Mouse (Mus musculus): Measurements from ENCODE around the gene Trappc6a. TPM values are rescaled to one million over a fixed set of nuclear protein-coding genes. Genes with fewer than 3 reads are reported as not detected.

Trappc6a gene
- polyA plus RNA-seq, 1 experiment from 2014 or later = 43.9 TPM

DNA sequence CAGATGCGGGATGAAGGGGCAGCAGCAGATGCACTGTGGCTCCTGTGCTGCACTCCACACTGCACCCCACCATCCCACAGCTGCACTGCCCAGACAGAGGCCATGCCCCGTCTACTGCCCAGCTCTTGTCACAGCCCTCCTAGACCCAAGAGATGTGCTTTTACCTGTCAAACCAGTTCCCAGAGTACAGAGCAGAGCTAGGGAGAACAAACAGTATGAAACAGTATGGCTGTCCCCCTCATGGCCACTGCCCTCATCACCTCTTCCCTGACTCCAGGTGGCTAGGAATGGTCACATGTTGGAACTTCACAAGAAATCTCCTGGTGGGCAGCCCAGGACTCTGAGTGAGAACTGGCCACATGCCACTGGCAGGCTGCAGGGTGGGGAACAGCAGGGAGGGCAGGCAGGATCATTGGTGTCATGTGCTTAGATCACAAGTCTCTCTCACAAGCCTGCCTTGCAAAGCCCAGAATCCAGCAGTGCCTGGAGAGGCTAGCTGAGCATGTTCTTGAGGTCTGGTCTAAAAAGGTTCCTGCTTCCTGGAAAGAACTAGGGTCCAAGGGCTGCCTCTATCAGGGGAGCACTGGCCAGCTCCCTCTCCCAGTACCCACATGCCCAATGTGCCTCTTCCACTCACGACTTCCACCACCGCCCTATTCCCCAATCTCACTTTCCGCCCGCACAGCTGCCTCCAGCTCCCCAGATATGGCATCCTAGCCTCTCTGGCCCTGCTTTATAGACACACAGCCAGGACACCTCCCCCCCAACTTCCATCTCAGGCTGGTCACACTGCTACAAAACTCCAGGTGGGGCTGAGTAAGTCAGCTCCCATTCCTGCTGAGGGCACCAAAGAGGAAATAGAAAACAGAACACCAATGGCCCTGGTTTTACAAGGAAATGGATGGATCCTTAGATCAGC lies 50.0 kb downstream of the Trappc6a start:
- Histone ChIP-seq H3K4me3 (no peak overlapping the region), H3K9ac (peak overlapping the region; percentile 56), H3K4me1 (replicated peaks) (peaks cover 70% of the 10 kb centered on the region), H3K9me3 (no peaks in the 10 kb centered on the region), H3K4me2 (peak overlapping the region; percentile 100), H3K27ac (no peak overlapping the region), H3K27me3 (no peaks in the 10 kb centered on the region), H3K36me3 (peaks cover 29% of the 10 kb centered on the region)
- WGBS = 94% methylated on average over 6 of the region's 6 CpGs
- no peak for ATAC-seq (ENCODE audit: low FRiP score)

DNA sequence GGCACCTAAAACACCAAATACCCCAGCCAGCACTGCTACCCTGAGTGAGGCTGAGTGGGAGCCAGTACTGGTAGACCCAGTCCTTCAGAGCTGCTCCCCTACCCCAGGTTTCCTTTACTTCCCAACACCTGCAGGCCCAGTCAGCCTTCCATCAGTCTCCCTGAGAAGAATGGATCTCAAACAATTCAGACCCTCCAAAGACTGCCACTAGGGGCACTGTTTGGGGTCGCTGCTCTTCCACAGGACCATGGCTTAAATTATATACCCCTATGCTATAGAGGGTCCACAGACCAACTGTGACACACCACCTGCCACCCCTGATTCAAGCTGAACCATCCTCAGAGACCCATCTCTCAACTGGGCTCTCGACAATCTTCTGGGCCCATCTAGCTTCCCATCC lies 50.8 kb downstream of the Trappc6a start:
- Histone ChIP-seq H3K27me3 (no peaks in the 10 kb centered on the region), H3K4me2 (peak overlapping the region; percentile 100), H3K9ac (peak overlapping the region; percentile 56), H3K27ac (no peak overlapping the region), H3K9me3 (no peaks in the 10 kb centered on the region), H3K4me1 (replicated peaks) (peaks cover 71% of the 10 kb centered on the region), H3K4me3 (peak overlapping the region; percentile 99), H3K36me3 (peaks cover 22% of the 10 kb centered on the region)
- 41% methylated on average over 2 of the region's 2 CpGs for WGBS
- no peak for ATAC-seq (ENCODE audit: low FRiP score)

GRCm38 (mm10) chr7:19560491-19561260 lies 52.5 kb downstream of the Trappc6a start:
- peaks cover 27% of the 10 kb centered on the region for H3K36me3 ChIP-seq
- peak overlapping the region; percentile 100 for H3K4me2 ChIP-seq
- no peaks in the 10 kb centered on the region for H3K27me3 ChIP-seq
- H3K9me3 ChIP-seq = peaks cover 3% of the 10 kb centered on the region; the same call in 1 of the 2 replicates
- no peak for ATAC-seq (ENCODE audit: low FRiP score)
- WGBS = 31% methylated on average over 11 of the region's 11 CpGs
- H3K4me3 ChIP-seq = peak overlapping the region; percentile 99
- peak overlapping the region; percentile 98 for H3K9ac ChIP-seq
- H3K4me1 ChIP-seq (replicated peaks) = peaks cover 65% of the 10 kb centered on the region
- H3K27ac ChIP-seq = peak overlapping the region; percentile 96; the same call in 1 of the 2 replicates

GRCm38 (mm10) chr7:19561431-19561764 lies 53.2 kb downstream of the Trappc6a start:
- WGBS = 2% methylated on average over 11 of the region's 11 CpGs
- no peaks in the 10 kb centered on the region for H3K27me3 ChIP-seq
- peaks cover 27% of the 10 kb centered on the region for H3K36me3 ChIP-seq
- peak overlapping the region; percentile 98 for H3K9ac ChIP-seq
- ATAC-seq (ENCODE audit: low FRiP score) = no peak
- peaks cover 63% of the 10 kb centered on the region for H3K4me1 ChIP-seq (replicated peaks)
- peak overlapping the region; percentile 99 for H3K4me3 ChIP-seq
- peaks cover 3% of the 10 kb centered on the region; the same call in 1 of the 2 replicates for H3K9me3 ChIP-seq
- H3K27ac ChIP-seq = peak overlapping the region; percentile 96
- peak overlapping the region; percentile 100 for H3K4me2 ChIP-seq

GRCm38 (mm10) chr7:19561765-19562642 lies 53.8 kb downstream of the Trappc6a start:
- WGBS = under 1% methylated on average over 86 of the region's 102 CpGs
- Histone ChIP-seq H3K36me3 (peaks cover 27% of the 10 kb centered on the region), H3K9ac (peak overlapping the region; percentile 98), H3K27ac (peak overlapping the region; percentile 96), H3K9me3 (peaks cover 3% of the 10 kb centered on the region; the same call in 1 of the 2 replicates), H3K4me3 (peak overlapping the region; percentile 99), H3K27me3 (no peaks in the 10 kb centered on the region), H3K4me2 (peak overlapping the region; percentile 100), H3K4me1 (replicated peaks) (peaks cover 57% of the 10 kb centered on the region)
- peak; percentile 84 for ATAC-seq (ENCODE audit: low FRiP score)

DNA sequence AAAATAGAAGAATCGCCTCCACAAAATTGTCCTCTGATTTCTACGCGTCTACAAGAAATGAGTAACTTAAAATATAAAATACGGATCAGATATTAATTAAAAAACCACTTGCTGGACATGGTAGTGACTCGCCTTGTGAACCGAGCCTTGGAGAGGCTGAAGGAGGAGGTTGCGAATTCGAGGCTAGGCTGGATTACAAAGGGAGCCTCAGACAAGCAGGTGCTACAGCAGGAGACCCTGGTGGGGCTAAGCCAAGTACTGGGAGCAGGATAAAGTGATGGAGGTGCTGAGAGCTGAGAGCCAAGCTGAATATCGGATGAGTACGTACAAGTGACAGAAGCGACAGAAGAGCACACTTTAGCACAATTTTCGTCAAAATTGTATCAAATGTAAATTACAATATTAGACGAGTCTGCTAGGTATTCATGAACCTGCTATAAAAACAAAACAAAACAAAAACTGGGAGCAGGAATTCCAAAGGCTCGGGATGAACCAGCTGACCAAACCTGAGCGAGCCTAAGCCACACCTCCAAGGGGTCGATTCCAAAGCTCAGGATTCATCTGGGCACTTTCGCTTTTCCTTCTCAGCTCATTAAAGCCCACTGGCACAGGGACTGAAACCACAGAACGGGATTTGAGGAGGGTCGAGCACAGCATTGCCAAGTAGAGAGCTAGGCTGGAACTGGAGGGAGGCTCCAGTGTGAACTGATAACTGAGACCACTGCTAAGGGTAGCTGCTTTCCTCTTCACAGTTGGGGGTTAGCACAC lies 54.6 kb downstream of the Trappc6a start, which contains the start of gene Ppp1r37:
Gene Ppp1r37 (minus strand): TSS at position 434 of the 768 bp plus-strand sequence.
- peaks cover 49% of the 10 kb centered on the region for H3K4me1 ChIP-seq (replicated peaks)
- 3% methylated on average over 19 of the region's 19 CpGs for WGBS
- H3K4me2 ChIP-seq = peak within 1 kb of the TSS; percentile 100
- peak within 1 kb of the TSS; percentile 98 for H3K9ac ChIP-seq
- H3K27me3 ChIP-seq = no peaks in the 10 kb centered on the region
- peak within 1 kb of the TSS; percentile 96 for H3K27ac ChIP-seq
- H3K9me3 ChIP-seq = peaks cover 3% of the 10 kb centered on the region; the same call in 1 of the 2 replicates
- H3K4me3 ChIP-seq = peak within 1 kb of the TSS; percentile 99
- H3K36me3 ChIP-seq = peaks cover 24% of the 10 kb centered on the region
- peak; percentile 55 for ATAC-seq (ENCODE audit: low FRiP score)

DNA sequence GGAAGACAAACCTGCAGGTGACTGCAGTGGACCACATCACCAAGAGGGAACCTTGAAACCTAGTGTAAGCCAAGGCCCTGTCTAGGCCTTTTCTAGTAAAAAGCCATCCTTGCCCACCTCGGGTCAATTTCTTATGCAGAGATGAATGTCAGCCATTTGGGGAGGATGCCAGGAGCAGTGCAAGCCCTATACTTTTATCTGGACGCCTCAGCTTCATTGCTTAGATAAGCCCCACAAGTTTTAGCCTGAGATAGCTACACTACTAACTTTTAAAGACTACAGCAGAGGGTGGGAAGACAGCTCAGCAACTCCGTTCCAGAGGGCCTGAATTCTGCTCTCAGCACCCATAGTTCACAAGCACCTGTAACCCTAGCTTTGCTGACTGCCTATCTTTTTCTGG lies 55.7 kb downstream of the Trappc6a start:
- H3K4me3 ChIP-seq = no peak overlapping the region
- H3K4me1 ChIP-seq (replicated peaks) = peaks cover 39% of the 10 kb centered on the region
- ATAC-seq (ENCODE audit: low FRiP score) = no peak
- WGBS = 90% methylated on average over 3 of the region's 3 CpGs
- peaks cover 25% of the 10 kb centered on the region for H3K36me3 ChIP-seq
- no peak overlapping the region for H3K9ac ChIP-seq
- no peaks in the 10 kb centered on the region for H3K27me3 ChIP-seq
- no peak overlapping the region for H3K27ac ChIP-seq
- peaks cover 3% of the 10 kb centered on the region; the same call in 1 of the 2 replicates for H3K9me3 ChIP-seq
- no peak overlapping the region for H3K4me2 ChIP-seq

- Histone ChIP-seq H3K36me3 (peaks cover 31% of the 10 kb centered on the region), H3K4me2 (no peak overlapping the region), H3K9ac (no peak overlapping the region), H3K27me3 (no peaks in the 10 kb centered on the region), H3K9me3 (peaks cover 3% of the 10 kb centered on the region; the same call in 1 of the 2 replicates), H3K27ac (no peak overlapping the region), H3K4me3 (no peak overlapping the region), H3K4me1 (replicated peaks) (peaks cover 33% of the 10 kb centered on the region)
- ATAC-seq (ENCODE audit: low FRiP score) = no peak
- 89% methylated on average over 4 of the region's 4 CpGs for WGBS
Observed at GRCm38 (mm10) chr7:19564455-19564854, 56.3 kb downstream of the Trappc6a start.

Other genes with a start within 250 kb of the Trappc6a start
- 38.5 and 39.7 TPM in 2 replicates for gene Vasp, start 236.6 kb upstream of the Trappc6a start, polyA plus RNA-seq (2015; fragmentation: Nextera tagmentation; extraction: Ambion mirVana)
- gene Ppm1n, start 228.3 kb upstream of the Trappc6a start, polyA plus RNA-seq (2015; fragmentation: Nextera tagmentation; extraction: Ambion mirVana) = 0.49 and 0.69 TPM in 2 replicates
- 101 and 104 TPM in 2 replicates for gene Rtn2, start 225.8 kb upstream of the Trappc6a start, polyA plus RNA-seq (2015; fragmentation: Nextera tagmentation; extraction: Ambion mirVana)
- gene Fosb, start 198.3 kb upstream of the Trappc6a start, polyA plus RNA-seq (2015; fragmentation: Nextera tagmentation; extraction: Ambion mirVana) = 0.06 and 0.08 TPM in 2 replicates
- 84.9 and 96.6 TPM in 2 replicates for gene Ercc1, start 163.6 kb upstream of the Trappc6a start, polyA plus RNA-seq (2015; fragmentation: Nextera tagmentation; extraction: Ambion mirVana)
- gene Cd3eap, start 148.9 kb upstream of the Trappc6a start, polyA plus RNA-seq (2015; fragmentation: Nextera tagmentation; extraction: Ambion mirVana) = 20.9 and 22.1 TPM in 2 replicates
- 1.4 and 2.2 TPM in 2 replicates for gene Ppp1r13l, start 148.6 kb upstream of the Trappc6a start, polyA plus RNA-seq (2015; fragmentation: Nextera tagmentation; extraction: Ambion mirVana)
- 20.9 and 28.4 TPM in 2 replicates for gene Ercc2, start 126.4 kb upstream of the Trappc6a start, polyA plus RNA-seq (2015; fragmentation: Nextera tagmentation; extraction: Ambion mirVana)
- 2.1 and 2.4 TPM in 2 replicates for gene Klc3, start 104.3 kb upstream of the Trappc6a start, polyA plus RNA-seq (2015; fragmentation: Nextera tagmentation; extraction: Ambion mirVana)
- 0.81 and 0.87 TPM in 2 replicates for gene Ckm, start 103.6 kb upstream of the Trappc6a start, polyA plus RNA-seq (2015; fragmentation: Nextera tagmentation; extraction: Ambion mirVana)
- 16.1 TPM in 2 replicates for gene Mark4, start 49.6 kb upstream of the Trappc6a start, polyA plus RNA-seq (2015; fragmentation: Nextera tagmentation; extraction: Ambion mirVana)
- gene Exoc3l2, start 45.1 kb upstream of the Trappc6a start, polyA plus RNA-seq (2015; fragmentation: Nextera tagmentation; extraction: Ambion mirVana) = 0.38 and 0.43 TPM in 2 replicates
- 3.2 and 3.5 TPM in 2 replicates for gene Bloc1s3, start within 50 bp of the Trappc6a start, polyA plus RNA-seq (2015; fragmentation: Nextera tagmentation; extraction: Ambion mirVana)
- gene Nkpd1, start 9.4 kb downstream of the Trappc6a start, polyA plus RNA-seq (2015; fragmentation: Nextera tagmentation; extraction: Ambion mirVana) = 0.32 and 0.50 TPM in 2 replicates
- gene Ppp1r37, start 54.7 kb downstream of the Trappc6a start, polyA plus RNA-seq (2015; fragmentation: Nextera tagmentation; extraction: Ambion mirVana) = 32.1 and 32.7 TPM in 2 replicates
- gene Zfp296, start 68.9 kb downstream of the Trappc6a start, polyA plus RNA-seq (2015; fragmentation: Nextera tagmentation; extraction: Ambion mirVana) = 0.17 and 0.22 TPM in 2 replicates
- gene Gemin7, start 69.2 kb downstream of the Trappc6a start, polyA plus RNA-seq (2015; fragmentation: Nextera tagmentation; extraction: Ambion mirVana) = 139 and 144 TPM in 2 replicates
- gene Clasrp, start 96.1 kb downstream of the Trappc6a start, polyA plus RNA-seq (2015; fragmentation: Nextera tagmentation; extraction: Ambion mirVana) = 54.2 and 60.5 TPM in 2 replicates
- 4.9 and 5.4 TPM in 2 replicates for gene Relb, start 121.0 kb downstream of the Trappc6a start, polyA plus RNA-seq (2015; fragmentation: Nextera tagmentation; extraction: Ambion mirVana)
- gene Clptm1, start 156.6 kb downstream of the Trappc6a start, polyA plus RNA-seq (2015; fragmentation: Nextera tagmentation; extraction: Ambion mirVana) = 108 and 109 TPM in 2 replicates
- gene Apoc2, start 169.5 kb downstream of the Trappc6a start, polyA plus RNA-seq (2015; fragmentation: Nextera tagmentation; extraction: Ambion mirVana) = 0.56 TPM in 1 of 2 replicates, not detected in the other
- not detected in 2 replicates for gene Gm44805, start 173.0 kb downstream of the Trappc6a start, polyA plus RNA-seq (2015; fragmentation: Nextera tagmentation; extraction: Ambion mirVana)
- 0.12 TPM in 1 of 2 replicates, not detected in the other for gene Apoc4, start 173.1 kb downstream of the Trappc6a start, polyA plus RNA-seq (2015; fragmentation: Nextera tagmentation; extraction: Ambion mirVana)
- gene Apoc1, start 184.3 kb downstream of the Trappc6a start, polyA plus RNA-seq (2015; fragmentation: Nextera tagmentation; extraction: Ambion mirVana) = 2.7 and 3.8 TPM in 2 replicates
- 339 and 374 TPM in 2 replicates for gene Apoe, start 190.8 kb downstream of the Trappc6a start, polyA plus RNA-seq (2015; fragmentation: Nextera tagmentation; extraction: Ambion mirVana)
- 119 and 124 TPM in 2 replicates for gene Tomm40, start 207.0 kb downstream of the Trappc6a start, polyA plus RNA-seq (2015; fragmentation: Nextera tagmentation; extraction: Ambion mirVana)
- 49.1 and 49.8 TPM in 2 replicates for gene Nectin2, start 242.1 kb downstream of the Trappc6a start, polyA plus RNA-seq (2015; fragmentation: Nextera tagmentation; extraction: Ambion mirVana)